Mouse (Mus musculus) bone marrow macrophage, adult 2 months (primary cell): ENCODE measurements around the gene Frmpd4. TPM values are rescaled to one million over a fixed set of nuclear protein-coding genes. Genes with fewer than 3 reads are reported as not detected.

Experiments
- H3K27ac ChIP-seq: 2 replicates; pipeline ENCODE4 v1.5.1; 2012; ENCODE audit warnings: low read depth, low read length; ENCODE audit not compliant: insufficient read depth
- H3K4me1 ChIP-seq: 2 replicates; pipeline ENCODE4 v1.6.1; 2012; ENCODE audit warnings: low read length; ENCODE audit not compliant: control insufficient read depth, insufficient read depth
- H3K4me3 ChIP-seq: 2 replicates; pipeline ENCODE4 v1.5.1; 2012; ENCODE audit warnings: mild to moderate bottlenecking, low read length, moderate library complexity; ENCODE audit not compliant: insufficient read depth
- CTCF ChIP-seq: IDR thresholded peaks from 2 replicates; pipeline ENCODE4 v1.5.1; 2012; ENCODE audit warnings: low read depth, mild to moderate bottlenecking, low read length, moderate library complexity
- POLR2A ChIP-seq: IDR thresholded peaks from 2 replicates; pipeline ENCODE4 v1.6.1; 2012; ENCODE audit warnings: mild to moderate bottlenecking, low read depth, low read length, borderline replicate concordance
- polyA plus RNA-seq: library from polyadenylated mRNA; stranded (reverse); fragments of >200 nt; gene quantifications from 2 replicates; pipeline ENCODE4 v1.2.4, GENCODE M21; 2012; ENCODE audit not compliant: missing spikeins, insufficient read depth, insufficient read length

Frmpd4 gene
- polyA plus RNA-seq, 1 experiment: not detected

GRCm38 (mm10) chrX:168350431-168350830 is 226.6 kb downstream of the Frmpd4 start:
- Histone ChIP-seq H3K4me1 (no peaks in the 10 kb centered on the region), H3K27ac (no peak overlapping the region), H3K4me3 (no peak overlapping the region)
- TF ChIP-seq CTCF (no peak), POLR2A (no peak)

GRCm38 (mm10) chrX:168349320-168350225 is 227.5 kb downstream of the Frmpd4 start:
- Histone ChIP-seq H3K27ac (no peak overlapping the region), H3K4me1 (no peaks in the 10 kb centered on the region), H3K4me3 (no peak overlapping the region)
- TF ChIP-seq CTCF: no peak
- TF ChIP-seq POLR2A: no peak

GRCm38 (mm10) chrX:168338212-168338611 is 238.8 kb downstream of the Frmpd4 start:
- Histone ChIP-seq H3K27ac (no peak overlapping the region), H3K4me1 (no peaks in the 10 kb centered on the region), H3K4me3 (no peak overlapping the region)
- no peak for TF ChIP-seq POLR2A
- no peak for TF ChIP-seq CTCF

GRCm38 (mm10) chrX:168325161-168325560 is 251.9 kb downstream of the Frmpd4 start:
- no peaks in the 10 kb centered on the region for H3K4me1 ChIP-seq
- no peak for TF ChIP-seq POLR2A
- no peak for TF ChIP-seq CTCF
- no peak overlapping the region for H3K4me3 ChIP-seq
- no peak overlapping the region for H3K27ac ChIP-seq

GRCm38 (mm10) chrX:168312158-168312557 is 264.9 kb downstream of the Frmpd4 start:
- Histone ChIP-seq H3K27ac (no peak overlapping the region), H3K4me1 (no peaks in the 10 kb centered on the region), H3K4me3 (no peak overlapping the region)
- TF ChIP-seq POLR2A: no peak
- no peak for TF ChIP-seq CTCF

- Histone ChIP-seq H3K4me1 (no peaks in the 10 kb centered on the region), H3K27ac (no peak overlapping the region), H3K4me3 (no peak overlapping the region)
- no peak for TF ChIP-seq POLR2A
- no peak for TF ChIP-seq CTCF
Measured at GRCm38 (mm10) chrX:168310143-168310542, 266.9 kb downstream of the Frmpd4 start.

- Histone ChIP-seq H3K27ac (no peak overlapping the region), H3K4me1 (no peaks in the 10 kb centered on the region), H3K4me3 (no peak overlapping the region)
- TF ChIP-seq CTCF (no peak), POLR2A (no peak)
Measured at GRCm38 (mm10) chrX:168292506-168292905, 284.5 kb downstream of the Frmpd4 start.

GRCm38 (mm10) chrX:168207034-168207433 is 370.0 kb downstream of the Frmpd4 start:
- TF ChIP-seq CTCF (no peak), POLR2A (no peak)
- no peak overlapping the region for H3K4me3 ChIP-seq
- H3K27ac ChIP-seq: no peak overlapping the region

GRCm38 (mm10) chrX:168191944-168192343 is 385.1 kb downstream of the Frmpd4 start:
- Histone ChIP-seq H3K4me3 (no peak overlapping the region), H3K27ac (no peak overlapping the region), H3K4me1 (no peaks in the 10 kb centered on the region)
- TF ChIP-seq POLR2A (no peak), CTCF (no peak)

More at GRCm38 (mm10) chrX:168207034-168207433, 370.0 kb downstream of the Frmpd4 start:
- H3K4me1 ChIP-seq: no peaks in the 10 kb centered on the region

- Histone ChIP-seq H3K27ac (no peak overlapping the region), H3K4me3 (no peak overlapping the region), H3K4me1 (no peaks in the 10 kb centered on the region)
- TF ChIP-seq POLR2A (no peak), CTCF (no peak)
Measured at GRCm38 (mm10) chrX:168189563-168189962, 387.5 kb downstream of the Frmpd4 start.
